Mouse (Mus musculus) heart, embryonic 12.5 days (tissue): ENCODE data around the gene Sarnp. TPM values are rescaled to one million over a fixed set of nuclear protein-coding genes. Genes with fewer than 3 reads are reported as not detected.

Experiments used
- ATAC-seq: fragments of 200-750 bp; cut with Nextera tagmentation; 2 replicates; pipeline ENCODE4 v1.8.0; 2017; ENCODE audit warnings: moderate TSS enrichment, moderate library complexity; ENCODE audit not compliant: insufficient number of reproducible peaks, low FRiP score
- H3K27ac ChIP-seq: fragments of 300-500 bp; sonication (generic); 2 replicates; pipeline ENCODE4 v1.5.1; 2016; ENCODE audit warnings: mild to moderate bottlenecking, moderate library complexity; ENCODE audit not compliant: poor library complexity, severe bottlenecking
- H3K27me3 ChIP-seq: fragments of 300-500 bp; sonication (generic); replicated peaks from 2 replicates; pipeline ENCODE4 v1.6.1; 2016; ENCODE audit warnings: mild to moderate bottlenecking, moderate library complexity
- H3K36me3 ChIP-seq: fragments of 300-500 bp; sonication (generic); 2 replicates; pipeline ENCODE4 v1.6.1; 2016; ENCODE audit warnings: mild to moderate bottlenecking, moderate library complexity
- H3K4me1 ChIP-seq: fragments of 300-500 bp; sonication (generic); replicated peaks from 2 replicates; pipeline ENCODE4 v1.6.1; 2016; ENCODE audit warnings: mild to moderate bottlenecking
- H3K4me2 ChIP-seq: fragments of 300-500 bp; sonication (generic); 2 replicates; pipeline ENCODE4 v1.6.1; 2016; ENCODE audit warnings: mild to moderate bottlenecking, moderate library complexity
- H3K4me3 ChIP-seq: fragments of 300-500 bp; sonication (generic); 2 replicates; pipeline ENCODE4 v1.5.1; 2016; ENCODE audit warnings: mild to moderate bottlenecking
- H3K9ac ChIP-seq: fragments of 300-500 bp; sonication (generic); 2 replicates; pipeline ENCODE4 v1.6.1; 2016; ENCODE audit warnings: mild to moderate bottlenecking, moderate library complexity
- H3K9me3 ChIP-seq: fragments of 300-500 bp; sonication (generic); replicated peaks from 2 replicates; pipeline ENCODE4 v1.6.1; 2016; ENCODE audit warnings: mild to moderate bottlenecking, moderate library complexity
- whole genome bisulfite sequencing: fragments of 180-500 bp; shearing (Covaris S2); methylation state at CpG from one replicate; pipeline ENCODE4 v1.1.7; 2016; 5-methylcytosine and 5-hydroxymethylcytosine counted together
- polyA plus RNA-seq: library from polyadenylated mRNA; unstranded; fragments of >200 nt; fragmentation: Nextera tagmentation; extraction: Ambion mirVana; gene quantifications from 2 replicates; pipeline ENCODE4 v1.2.1, GENCODE M21; 2016

Gene Sarnp
- polyA plus RNA-seq, 1 experiment from 2014 or later, result 171 TPM

DNA sequence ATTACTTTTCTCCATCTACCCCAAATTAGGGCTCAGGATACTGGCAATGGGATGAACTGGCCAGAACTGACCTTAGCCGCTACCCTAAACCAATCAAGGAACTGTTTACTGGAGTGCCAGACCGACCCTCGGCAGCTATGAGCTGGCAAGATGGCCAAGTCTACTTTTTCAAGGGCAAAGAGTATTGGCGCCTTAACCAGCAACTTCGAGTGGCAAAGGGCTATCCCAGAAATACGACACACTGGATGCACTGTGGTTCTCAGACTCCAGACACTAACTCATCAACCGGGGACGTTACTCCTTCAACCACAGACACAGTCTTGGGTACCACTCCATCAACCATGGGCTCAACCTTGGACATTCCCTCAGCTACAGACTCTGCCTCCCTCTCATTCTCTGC, 18.5 kb upstream of the Sarnp start:
- Histone ChIP-seq H3K4me3 (no peak overlapping the region), H3K27ac (no peak overlapping the region), H3K27me3 (no peaks in the 10 kb centered on the region), H3K9me3 (no peaks in the 10 kb centered on the region), H3K4me2 (no peak overlapping the region), H3K9ac (no peak overlapping the region), H3K36me3 (peaks cover 30% of the 10 kb centered on the region), H3K4me1 (peaks cover 31% of the 10 kb centered on the region)
- ATAC-seq, result no peak
- WGBS, result 83% methylated on average over 8 of the region's 8 CpGs

DNA sequence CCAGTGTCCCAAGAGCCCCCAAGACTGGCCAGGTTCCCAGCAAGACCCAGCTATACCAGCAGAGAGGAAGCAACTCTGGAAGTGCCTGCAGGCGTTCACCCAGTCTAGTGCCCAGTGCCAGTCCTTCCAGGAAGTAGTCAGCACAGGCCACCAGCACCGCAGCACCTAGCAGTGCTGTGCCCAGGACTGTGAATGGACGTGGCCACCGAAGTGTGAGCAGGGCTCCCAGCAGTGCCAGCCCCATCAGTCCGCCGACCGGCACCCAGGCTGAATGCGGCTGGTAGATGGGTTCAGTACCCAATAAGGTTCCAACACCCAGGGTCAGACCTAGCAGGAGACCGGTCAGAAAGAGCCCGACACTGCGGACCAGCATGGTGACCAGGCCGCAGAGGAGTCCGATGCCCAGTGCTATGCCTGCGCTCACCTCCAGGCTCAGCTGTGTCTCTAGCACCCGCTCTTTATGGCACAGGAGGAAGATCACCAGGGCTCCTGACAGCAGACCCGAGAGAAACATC, 15.1 kb upstream of the Sarnp start:
- 85% methylated on average over 16 of the region's 16 CpGs for WGBS
- Histone ChIP-seq H3K27me3 (no peaks in the 10 kb centered on the region), H3K36me3 (peaks cover 34% of the 10 kb centered on the region), H3K4me3 (no peak overlapping the region), H3K9ac (no peak overlapping the region), H3K4me2 (peak overlapping the region; percentile 85; the same call in 1 of the 2 replicates), H3K9me3 (no peaks in the 10 kb centered on the region), H3K27ac (no peak overlapping the region), H3K4me1 (peaks cover 27% of the 10 kb centered on the region)
- no peak for ATAC-seq

DNA sequence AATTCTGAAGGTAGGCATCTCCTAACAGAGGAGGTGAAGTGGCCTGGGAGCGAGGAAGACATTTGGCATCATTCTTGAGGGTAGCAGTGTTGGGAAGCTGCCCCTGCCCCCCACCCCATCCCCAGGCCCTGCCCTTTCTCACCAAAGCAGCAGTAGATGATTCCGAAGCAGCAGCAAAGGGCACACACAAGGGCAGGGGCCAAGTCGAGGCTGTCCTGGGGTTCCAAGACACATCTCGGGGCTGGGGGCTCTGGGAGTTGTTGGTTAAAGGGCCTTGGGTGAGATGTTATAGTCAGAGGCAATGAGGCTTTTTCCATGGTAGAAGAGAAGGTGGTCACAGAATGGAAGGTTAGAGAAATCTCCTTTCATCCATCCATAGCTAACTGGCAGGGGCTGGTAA, 14.2 kb upstream of the Sarnp start:
- H3K9me3 ChIP-seq, result no peaks in the 10 kb centered on the region
- 46% methylated on average over 4 of the region's 4 CpGs for WGBS
- H3K4me1 ChIP-seq, result peaks cover 36% of the 10 kb centered on the region
- peaks cover 42% of the 10 kb centered on the region for H3K36me3 ChIP-seq
- H3K4me3 ChIP-seq, result peak overlapping the region; percentile 77
- peak overlapping the region; percentile 85 for H3K4me2 ChIP-seq
- peak overlapping the region; percentile 86 for H3K9ac ChIP-seq
- ATAC-seq, result no peak
- H3K27ac ChIP-seq, result peak overlapping the region; percentile 96; the same call in 1 of the 2 replicates
- H3K27me3 ChIP-seq, result no peaks in the 10 kb centered on the region

DNA sequence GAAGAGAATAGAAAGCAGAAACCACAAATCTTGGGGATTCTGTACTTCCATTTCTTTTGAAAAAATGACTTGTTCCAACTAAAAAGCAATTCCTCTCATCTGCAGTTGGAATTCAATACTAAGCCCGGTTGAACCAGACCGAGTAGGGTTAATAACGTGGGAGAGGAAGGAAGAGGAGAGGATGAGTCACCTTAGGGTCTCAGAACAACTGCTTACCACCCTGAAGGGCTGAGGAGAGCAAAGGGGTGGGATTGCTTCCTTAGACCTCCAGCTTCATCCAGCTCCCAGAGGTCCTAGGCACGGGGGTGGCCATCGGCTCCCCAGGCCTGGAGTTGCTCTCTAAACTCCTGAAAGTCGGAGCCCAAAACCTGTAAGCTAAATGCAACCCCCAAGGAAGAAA, 13.8 kb upstream of the Sarnp start:
- Histone ChIP-seq H3K36me3 (peaks cover 46% of the 10 kb centered on the region), H3K27me3 (no peaks in the 10 kb centered on the region), H3K4me1 (peaks cover 40% of the 10 kb centered on the region), H3K27ac (peak overlapping the region; percentile 96), H3K4me2 (peak overlapping the region; percentile 85), H3K4me3 (peak overlapping the region; percentile 77), H3K9ac (peak overlapping the region; percentile 86), H3K9me3 (no peaks in the 10 kb centered on the region)
- 12% methylated on average over 6 of the region's 6 CpGs for WGBS
- ATAC-seq, result no peak

DNA sequence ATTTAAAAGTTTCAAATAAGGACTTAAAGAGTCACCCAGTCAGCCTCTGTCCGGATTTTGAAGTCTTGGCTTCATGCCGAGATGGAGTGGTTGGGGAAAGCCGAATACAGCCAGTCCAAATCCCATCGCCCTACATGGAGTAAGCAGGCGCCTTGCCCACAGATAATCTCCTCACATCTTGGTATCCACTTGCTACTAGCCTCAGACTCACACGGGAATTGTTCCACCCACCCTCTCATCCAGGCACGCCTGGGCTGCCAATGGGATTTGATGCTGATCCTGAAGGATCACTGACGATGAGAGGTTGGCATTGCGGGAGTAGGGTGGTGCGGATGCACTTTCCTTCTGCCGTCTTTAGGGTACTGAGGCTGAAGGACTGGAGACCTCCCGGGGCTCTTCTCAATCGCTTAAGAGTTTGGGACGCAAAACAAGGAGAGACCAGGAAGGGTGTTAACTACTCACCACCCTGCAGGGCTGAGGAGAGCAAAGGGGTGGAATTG, 13.3 kb upstream of the Sarnp start, which contains the start of gene Dnajc14:
TSS of gene Dnajc14 (plus strand) at position 292 of the 500 bp plus-strand sequence.
- H3K27ac ChIP-seq, result peak within 1 kb of the TSS; percentile 96
- peaks cover 45% of the 10 kb centered on the region for H3K4me1 ChIP-seq
- H3K4me2 ChIP-seq, result peak within 1 kb of the TSS; percentile 85
- H3K36me3 ChIP-seq, result peaks cover 46% of the 10 kb centered on the region
- H3K9me3 ChIP-seq, result no peaks in the 10 kb centered on the region
- ATAC-seq, result peak; percentile 15; the same call in 1 of the 2 replicates
- H3K9ac ChIP-seq, result peak within 1 kb of the TSS; percentile 86
- H3K27me3 ChIP-seq, result no peaks in the 10 kb centered on the region
- WGBS, result under 1% methylated on average over 14 of the region's 14 CpGs
- H3K4me3 ChIP-seq, result peak within 1 kb of the TSS; percentile 77

DNA sequence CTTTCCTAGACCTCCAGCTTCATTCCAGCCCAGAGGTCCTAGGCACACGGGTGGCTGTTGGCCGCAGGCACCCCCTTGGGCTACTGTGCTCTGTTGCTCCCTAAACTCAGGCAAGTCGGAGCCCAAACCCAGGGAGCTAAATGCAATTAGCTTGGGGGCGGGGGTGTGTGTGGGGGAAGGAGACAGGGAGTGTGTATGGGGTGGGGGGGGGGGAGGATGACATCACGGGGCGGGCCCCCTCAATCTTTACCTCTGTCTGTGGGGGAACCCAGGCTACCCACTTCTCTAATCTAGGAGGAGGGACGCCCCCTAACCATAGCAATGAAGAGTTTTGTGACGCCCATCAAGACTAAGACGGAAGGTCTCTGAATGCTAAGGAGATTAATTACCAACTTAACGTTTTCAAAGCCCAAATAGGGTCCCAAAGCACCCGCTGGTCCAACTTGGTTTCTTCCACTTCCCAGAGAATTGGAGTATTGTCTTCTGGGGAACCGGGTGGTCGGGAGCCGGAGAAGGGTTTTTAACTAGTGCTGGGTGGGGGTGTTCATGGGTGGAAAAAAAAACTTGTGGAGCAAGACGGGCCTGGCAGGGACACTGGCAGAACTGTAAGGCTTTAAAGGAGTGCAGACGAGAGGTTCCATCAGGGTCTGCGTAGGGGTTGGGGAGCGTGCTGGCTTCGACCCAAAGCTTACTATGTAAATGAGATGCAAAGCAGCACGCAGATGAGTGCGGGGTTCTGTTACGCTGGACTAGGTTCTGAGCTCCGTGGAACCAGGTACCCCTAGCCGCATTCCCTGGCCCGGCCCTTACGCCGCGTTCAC, 12.7 kb upstream of the Sarnp start, which contains the start of gene Tmem198b:
TSS of gene Tmem198b (minus strand) at position 100 of the 821 bp plus-strand sequence.
- Histone ChIP-seq H3K27me3 (no peaks in the 10 kb centered on the region), H3K9ac (peak within 1 kb of the TSS; percentile 86), H3K4me1 (peaks cover 51% of the 10 kb centered on the region), H3K9me3 (no peaks in the 10 kb centered on the region), H3K36me3 (peaks cover 50% of the 10 kb centered on the region), H3K4me2 (peak within 1 kb of the TSS; percentile 85), H3K4me3 (peak within 1 kb of the TSS; percentile 77), H3K27ac (peak within 1 kb of the TSS; percentile 96)
- under 1% methylated on average over 27 of the region's 28 CpGs for WGBS
- peak; percentile 65 for ATAC-seq

DNA sequence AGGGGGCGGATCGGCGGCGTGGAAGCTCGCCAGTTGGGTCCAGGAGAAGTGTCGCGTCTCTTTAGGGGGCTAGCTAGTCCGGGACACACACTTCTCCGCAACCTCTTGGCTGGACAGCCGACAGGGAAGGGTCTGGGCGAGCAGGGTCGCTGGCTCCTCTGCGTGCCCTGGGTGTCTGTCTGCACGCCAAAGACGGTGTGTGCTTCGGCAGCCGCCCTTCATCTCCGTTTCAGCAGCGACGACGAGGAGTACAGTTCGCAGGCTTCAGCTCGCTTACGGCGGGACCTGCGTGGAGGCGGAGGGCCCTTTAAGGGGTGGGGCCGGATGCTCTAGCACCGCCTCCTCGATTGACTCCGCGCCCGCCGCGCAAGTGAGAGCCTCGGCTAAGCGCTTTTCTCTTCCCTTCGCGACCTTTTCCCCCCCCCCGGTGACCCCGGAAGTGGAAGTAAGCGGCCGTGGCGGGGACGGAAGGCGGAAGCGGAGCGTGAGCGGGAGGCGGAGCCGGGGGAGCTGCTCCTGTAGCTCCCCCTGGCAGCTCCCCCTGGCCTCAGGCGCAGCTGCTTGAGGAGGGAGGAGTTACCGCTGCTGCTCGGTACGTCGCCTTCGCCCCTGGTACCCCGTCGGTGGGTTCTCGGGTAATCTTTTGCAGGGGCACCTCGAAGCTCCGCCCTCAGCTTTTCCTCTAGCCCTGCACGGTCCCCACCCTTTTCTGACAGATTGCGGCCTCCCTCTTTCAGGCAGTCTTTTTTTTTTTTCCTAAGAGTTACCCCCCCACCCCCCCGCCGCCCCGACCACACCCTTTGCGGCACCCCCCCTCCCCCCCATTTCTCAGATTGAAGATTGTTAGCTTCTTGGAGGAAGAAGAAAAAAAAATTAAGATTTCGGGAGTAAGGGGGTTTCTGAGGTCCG, 11.8 kb upstream of the Sarnp start:
- ATAC-seq, result peak; percentile 94
- under 1% methylated on average over 67 of the region's 70 CpGs for WGBS
- no peaks in the 10 kb centered on the region for H3K27me3 ChIP-seq
- peak overlapping the region; percentile 86 for H3K9ac ChIP-seq
- H3K27ac ChIP-seq, result peak overlapping the region; percentile 96
- H3K4me2 ChIP-seq, result peak overlapping the region; percentile 85
- H3K4me1 ChIP-seq, result peaks cover 53% of the 10 kb centered on the region
- H3K9me3 ChIP-seq, result no peaks in the 10 kb centered on the region
- peak overlapping the region; percentile 77 for H3K4me3 ChIP-seq
- H3K36me3 ChIP-seq, result peaks cover 53% of the 10 kb centered on the region

DNA sequence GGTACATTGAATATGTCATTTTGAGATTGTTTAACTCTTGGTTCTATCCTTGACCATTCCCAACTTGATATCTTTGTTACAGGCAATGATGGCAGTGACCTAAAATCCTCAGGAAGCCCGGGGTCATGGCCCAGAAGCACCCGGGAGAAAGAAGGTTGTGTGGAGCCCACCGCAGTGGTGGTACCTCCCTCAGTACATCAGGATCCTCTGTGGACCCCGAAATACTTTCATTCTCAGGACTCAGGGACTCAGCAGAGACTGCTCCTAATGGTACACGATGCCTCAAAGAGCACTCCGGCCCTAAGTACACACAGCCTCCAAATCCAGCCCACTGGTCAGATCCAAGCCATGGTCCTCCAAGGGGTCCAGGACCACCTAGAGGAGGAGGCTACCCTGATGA, 11.0 kb upstream of the Sarnp start:
- Histone ChIP-seq H3K36me3 (peaks cover 47% of the 10 kb centered on the region), H3K4me2 (peak overlapping the region; percentile 85), H3K9me3 (no peaks in the 10 kb centered on the region), H3K4me1 (peaks cover 53% of the 10 kb centered on the region), H3K27me3 (no peaks in the 10 kb centered on the region), H3K9ac (peak overlapping the region; percentile 86), H3K27ac (peak overlapping the region; percentile 96), H3K4me3 (peak overlapping the region; percentile 77)
- 54% methylated on average over 6 of the region's 6 CpGs for WGBS
- no peak for ATAC-seq

DNA sequence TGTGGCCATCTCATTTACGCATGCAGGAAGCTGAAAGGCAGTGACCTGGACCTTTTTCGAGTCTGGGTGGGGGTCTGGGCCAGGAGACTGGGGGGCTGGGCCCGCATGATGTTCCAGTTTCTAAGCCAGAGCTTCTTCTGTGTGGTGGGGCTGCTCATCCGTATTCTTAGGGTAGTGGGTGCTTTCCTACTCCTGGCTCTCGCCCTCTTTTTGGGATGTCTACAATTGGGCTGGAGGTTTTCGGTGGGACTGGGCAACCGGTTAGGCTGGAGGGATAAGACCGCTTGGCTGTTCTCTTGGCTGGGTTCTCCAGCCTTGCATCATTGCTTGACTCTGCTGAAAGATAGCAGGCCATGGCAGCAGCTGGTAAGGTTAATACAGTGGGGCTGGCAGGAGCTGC, 10.1 kb upstream of the Sarnp start:
- Histone ChIP-seq H3K4me1 (peaks cover 53% of the 10 kb centered on the region), H3K27ac (0 out of 2 replicates have a peak overlapping the region, but pooled peaks have one; percentile 1)
- 82% methylated on average over 8 of the region's 8 CpGs for WGBS

DNA sequence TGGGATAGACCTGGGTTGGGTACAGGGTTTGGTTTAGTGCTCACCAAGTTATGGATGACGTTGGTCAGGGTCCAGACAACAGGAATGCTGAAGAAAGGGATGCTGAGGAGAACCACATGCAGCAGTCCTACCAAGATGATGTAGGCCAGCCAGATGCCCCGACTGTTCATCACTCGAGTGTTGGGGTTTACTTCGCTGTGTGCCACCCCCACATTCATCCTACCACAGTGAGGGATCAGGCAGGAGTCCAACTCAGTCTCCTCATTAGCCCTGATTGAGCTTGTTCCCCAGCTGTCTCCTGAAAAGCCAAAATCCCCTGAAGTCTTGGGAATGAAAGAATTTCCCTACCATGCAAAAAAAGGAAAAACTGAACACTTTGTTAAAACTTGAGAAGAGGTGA, 3.1 kb downstream of the Sarnp start:
- WGBS, result 88% methylated on average over 4 of the region's 4 CpGs
- Histone ChIP-seq H3K27me3 (no peaks in the 10 kb centered on the region), H3K4me1 (peaks cover 12% of the 10 kb centered on the region), H3K4me3 (no peak overlapping the region), H3K9ac (no peak overlapping the region), H3K9me3 (no peaks in the 10 kb centered on the region), H3K36me3 (peaks cover 46% of the 10 kb centered on the region), H3K4me2 (0 out of 2 replicates have a peak overlapping the region, but pooled peaks have one; percentile 76), H3K27ac (no peak overlapping the region)
- no peak for ATAC-seq

More for the DNA sequence above, 10.1 kb upstream of the Sarnp start:
- Histone ChIP-seq H3K4me2 (peak overlapping the region; percentile 85), H3K9me3 (no peaks in the 10 kb centered on the region), H3K36me3 (peaks cover 38% of the 10 kb centered on the region), H3K4me3 (peak overlapping the region; percentile 77), H3K27me3 (no peaks in the 10 kb centered on the region), H3K9ac (peak overlapping the region; percentile 86)
- ATAC-seq, result no peak
